Mouse (Mus musculus) E14TG2a.4 (cell line): Measurements from ENCODE around the gene Plac8.

Experiments used
- CTCF ChIP-seq: conservative IDR thresholded peaks from 2 replicates; pipeline ENCODE4 v1.5.1; 2014; ENCODE audit warnings: low read length
- NANOG ChIP-seq: IDR thresholded peaks from 2 replicates; pipeline ENCODE4 v1.6.1; 2014; ENCODE audit warnings: borderline replicate concordance, low read length, mixed read lengths

- TF ChIP-seq CTCF: no peak
- no peak for TF ChIP-seq NANOG
Observed at GRCm38 (mm10) chr5:100595999-100596398, 24.0 kb upstream of the Plac8 start.
